Mouse (Mus musculus) limb, embryonic 13.5 days (tissue): ENCODE data around the gene Nrd1. TPM values are rescaled to one million over a fixed set of nuclear protein-coding genes. Genes with fewer than 3 reads are reported as not detected.

Experiments
- ATAC-seq: fragments of 200-750 bp; cut with Nextera tagmentation; 2 replicates; pipeline ENCODE4 v1.8.0; 2017; ENCODE audit warnings: low read depth, moderate number of reproducible peaks, moderate TSS enrichment; ENCODE audit not compliant: low FRiP score
- H3K27ac ChIP-seq: fragments of 300-500 bp; sonication (generic); 2 replicates; pipeline ENCODE4 v1.5.1; 2015; ENCODE audit warnings: inconsistent platforms, mild to moderate bottlenecking, moderate library complexity
- H3K27me3 ChIP-seq: fragments of 300-500 bp; sonication (generic); 2 replicates; pipeline ENCODE4 v1.6.1; 2015; ENCODE audit warnings: mild to moderate bottlenecking, inconsistent platforms
- H3K36me3 ChIP-seq: fragments of 300-500 bp; sonication (generic); 2 replicates; pipeline ENCODE4 v1.6.1; 2015; ENCODE audit warnings: inconsistent platforms, mild to moderate bottlenecking, moderate library complexity
- H3K4me1 ChIP-seq: fragments of 300-500 bp; sonication (generic); 2 replicates; pipeline ENCODE4 v1.6.1; 2015; ENCODE audit warnings: inconsistent platforms
- H3K4me2 ChIP-seq: fragments of 300-500 bp; sonication (generic); replicated peaks from 2 replicates; pipeline ENCODE4 v1.6.1; 2015; ENCODE audit warnings: inconsistent platforms, mild to moderate bottlenecking, moderate library complexity
- H3K4me3 ChIP-seq: fragments of 300-500 bp; sonication (generic); 2 replicates; pipeline ENCODE4 v1.5.1; 2015; ENCODE audit warnings: moderate library complexity, mild to moderate bottlenecking, inconsistent platforms
- H3K9ac ChIP-seq: fragments of 300-500 bp; sonication (generic); 2 replicates; pipeline ENCODE4 v1.6.1; 2015; ENCODE audit warnings: mild to moderate bottlenecking, inconsistent platforms
- H3K9me3 ChIP-seq: fragments of 300-500 bp; sonication (generic); 2 replicates; pipeline ENCODE4 v1.6.1; 2016; ENCODE audit warnings: inconsistent platforms
- WGBS: fragments of 180-500 bp; shearing (Covaris S2); methylation state at CpG from one replicate; pipeline ENCODE4 v1.1.7; 2015; 5-methylcytosine and 5-hydroxymethylcytosine counted together
- polyA plus RNA-seq: library from polyadenylated mRNA; unstranded; fragments of >200 nt; fragmentation: Nextera tagmentation; extraction: Ambion mirVana; gene quantifications from 2 replicates; pipeline ENCODE4 v1.2.1, GENCODE M21; 2015

The Nrd1 gene
- polyA plus RNA-seq, 1 experiment from 2014 or later = 76.2 TPM

- H3K36me3 ChIP-seq = no peaks in the 10 kb centered on the region
- H3K9ac ChIP-seq = no peak overlapping the region
- no peak for ATAC-seq
- no peaks in the 10 kb centered on the region for H3K4me1 ChIP-seq
- no peak overlapping the region for H3K4me3 ChIP-seq
- H3K27me3 ChIP-seq = no peaks in the 10 kb centered on the region
- no peaks in the 10 kb centered on the region for H3K9me3 ChIP-seq
- no peak overlapping the region for H3K4me2 ChIP-seq
- H3K27ac ChIP-seq = no peak overlapping the region
Measured at GRCm38 (mm10) chr4:108990032-108990431, 10.4 kb upstream of the Nrd1 start.

DNA sequence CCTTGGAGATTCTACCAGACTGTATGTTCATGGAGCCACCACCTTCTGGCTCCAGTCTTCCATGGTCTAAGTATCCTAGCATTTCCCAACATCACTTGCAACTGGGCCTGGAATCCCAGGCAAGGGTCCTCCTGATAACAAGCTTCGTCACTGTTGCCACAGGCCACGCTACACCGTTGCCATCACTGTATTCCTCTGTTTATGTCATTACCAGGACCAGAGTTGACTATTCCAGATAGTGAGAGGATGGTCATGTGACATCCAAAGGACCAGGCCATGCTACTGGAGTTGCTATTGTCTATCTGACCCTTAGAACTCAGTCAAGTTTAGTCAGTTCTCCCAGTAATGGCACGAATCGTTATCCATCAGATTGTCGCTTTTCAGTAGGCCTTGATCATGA, 9.9 kb upstream of the Nrd1 start:
- H3K4me1 ChIP-seq = no peaks in the 10 kb centered on the region
- no peak for ATAC-seq
- no peak overlapping the region for H3K27ac ChIP-seq
- no peak overlapping the region for H3K4me2 ChIP-seq
- no peak overlapping the region for H3K9ac ChIP-seq
- WGBS = 91% methylated on average over 6 of the region's 6 CpGs
- no peak overlapping the region for H3K4me3 ChIP-seq
- no peaks in the 10 kb centered on the region for H3K36me3 ChIP-seq
- H3K27me3 ChIP-seq = no peaks in the 10 kb centered on the region
- no peaks in the 10 kb centered on the region for H3K9me3 ChIP-seq

DNA sequence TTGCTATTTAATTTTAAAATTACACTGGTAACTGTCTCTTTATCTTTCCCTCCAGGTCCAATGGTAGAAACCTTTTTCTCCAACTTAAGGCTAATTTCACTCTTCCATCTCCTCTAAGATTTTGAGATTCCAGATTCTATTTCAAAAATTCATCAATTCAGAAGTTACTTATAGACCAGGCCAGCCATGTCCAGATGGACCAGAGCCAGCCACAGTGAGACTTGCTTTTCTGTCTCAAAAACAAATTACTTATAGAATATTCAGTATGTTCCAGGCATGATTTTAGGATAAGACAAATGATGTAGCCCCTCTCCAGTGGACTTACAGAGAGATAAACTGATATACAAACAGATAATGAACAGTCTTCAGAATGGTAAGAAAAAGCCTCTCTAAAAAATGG, 8.6 kb upstream of the Nrd1 start:
- no peak overlapping the region for H3K9ac ChIP-seq
- no peak for ATAC-seq
- no peak overlapping the region for H3K4me3 ChIP-seq
- no peaks in the 10 kb centered on the region for H3K27me3 ChIP-seq
- H3K27ac ChIP-seq = no peak overlapping the region
- no peaks in the 10 kb centered on the region for H3K4me1 ChIP-seq
- no peaks in the 10 kb centered on the region for H3K36me3 ChIP-seq
- no peak overlapping the region for H3K4me2 ChIP-seq
- H3K9me3 ChIP-seq = no peaks in the 10 kb centered on the region

DNA sequence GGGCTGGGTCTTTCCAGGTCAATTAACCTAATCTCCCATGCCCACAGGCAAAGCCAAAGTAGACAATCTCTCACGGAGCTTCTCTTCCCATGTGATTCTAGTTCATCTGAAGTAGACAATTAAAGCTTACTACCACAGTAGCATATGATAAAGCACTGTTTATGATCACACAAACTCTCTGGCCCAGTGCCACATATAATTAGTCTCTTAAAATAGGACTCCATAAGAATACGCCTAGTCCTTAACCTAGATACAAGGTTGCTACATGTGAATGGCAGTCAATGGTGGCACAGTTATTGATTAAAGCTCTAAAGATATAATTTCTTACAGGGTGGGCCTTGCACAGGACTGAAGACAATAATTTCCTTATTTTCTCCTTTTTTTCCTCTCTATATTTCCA, 7.5 kb upstream of the Nrd1 start:
- Histone ChIP-seq H3K4me1 (no peaks in the 10 kb centered on the region), H3K27ac (no peak overlapping the region), H3K9ac (no peak overlapping the region), H3K9me3 (no peaks in the 10 kb centered on the region), H3K4me2 (no peak overlapping the region), H3K4me3 (no peak overlapping the region), H3K36me3 (no peaks in the 10 kb centered on the region), H3K27me3 (no peaks in the 10 kb centered on the region)
- 52% methylated on average over 2 of the region's 2 CpGs for WGBS
- ATAC-seq = no peak

DNA sequence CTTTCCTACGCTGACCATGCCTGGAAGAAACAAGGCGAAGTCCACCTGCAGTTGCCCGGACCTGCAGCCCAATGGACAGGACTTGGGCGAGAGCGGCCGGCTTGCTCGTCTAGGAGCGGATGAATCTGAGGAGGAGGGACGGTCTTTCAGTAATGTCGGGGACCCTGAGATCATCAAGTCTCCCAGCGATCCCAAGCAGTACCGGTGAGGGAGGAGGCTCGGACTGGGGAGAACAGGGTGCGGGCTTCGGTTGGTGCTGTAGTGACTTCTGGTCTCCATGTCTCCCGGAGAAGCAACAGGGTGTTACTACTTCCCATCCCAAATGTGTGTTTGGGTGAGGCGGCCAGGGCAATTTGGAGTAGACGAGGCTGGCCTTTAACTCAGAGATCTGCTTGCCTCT, 506 bp downstream of the Nrd1 start:
- H3K4me3 ChIP-seq = peak overlapping the region; percentile 88
- H3K27ac ChIP-seq = peak overlapping the region; percentile 91
- H3K4me2 ChIP-seq = peak overlapping the region; percentile 85
- H3K9me3 ChIP-seq = no peaks in the 10 kb centered on the region
- peaks cover 16% of the 10 kb centered on the region for H3K4me1 ChIP-seq
- no peaks in the 10 kb centered on the region for H3K27me3 ChIP-seq
- H3K9ac ChIP-seq = peak overlapping the region; percentile 93
- WGBS = 0% methylated on average over 18 of the region's 18 CpGs
- ATAC-seq = no peak; the same call in 1 of the 2 replicates
- peaks cover 12% of the 10 kb centered on the region for H3K36me3 ChIP-seq

GRCm38 (mm10) chr4:109008046-109008445, 7.6 kb downstream of the Nrd1 start:
- Histone ChIP-seq H3K4me2 (no peak overlapping the region), H3K4me3 (no peak overlapping the region), H3K27me3 (no peaks in the 10 kb centered on the region), H3K9me3 (no peaks in the 10 kb centered on the region), H3K9ac (no peak overlapping the region), H3K27ac (no peak overlapping the region), H3K4me1 (no peaks in the 10 kb centered on the region), H3K36me3 (peaks cover 21% of the 10 kb centered on the region)
- 92% methylated on average over 1 of the region's 1 CpGs for WGBS
- ATAC-seq = no peak

DNA sequence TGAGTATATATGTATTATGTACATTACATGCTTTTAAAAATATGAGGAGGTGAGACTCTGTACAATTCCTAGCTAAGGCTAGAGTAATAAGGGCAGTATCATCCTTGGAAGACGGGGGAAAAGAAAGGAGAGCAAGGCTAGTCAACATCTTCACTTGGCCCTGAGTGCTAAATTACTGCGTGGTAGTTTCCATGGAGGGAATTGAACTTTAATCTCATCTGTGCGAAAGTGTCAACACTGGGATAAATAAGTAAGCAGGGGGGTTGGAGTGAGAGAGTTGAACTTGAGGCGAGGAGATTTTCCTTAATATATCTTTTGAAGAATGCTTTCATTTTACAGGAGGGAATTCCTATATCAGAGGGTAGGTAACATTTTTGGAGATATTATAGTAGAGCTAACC, 13.6 kb downstream of the Nrd1 start:
- Histone ChIP-seq H3K36me3 (peaks cover 32% of the 10 kb centered on the region), H3K9me3 (no peaks in the 10 kb centered on the region), H3K4me3 (no peak overlapping the region), H3K4me1 (no peaks in the 10 kb centered on the region), H3K27me3 (no peaks in the 10 kb centered on the region), H3K4me2 (no peak overlapping the region), H3K27ac (no peak overlapping the region), H3K9ac (no peak overlapping the region)
- 95% methylated on average over 4 of the region's 4 CpGs for WGBS
- no peak for ATAC-seq

DNA sequence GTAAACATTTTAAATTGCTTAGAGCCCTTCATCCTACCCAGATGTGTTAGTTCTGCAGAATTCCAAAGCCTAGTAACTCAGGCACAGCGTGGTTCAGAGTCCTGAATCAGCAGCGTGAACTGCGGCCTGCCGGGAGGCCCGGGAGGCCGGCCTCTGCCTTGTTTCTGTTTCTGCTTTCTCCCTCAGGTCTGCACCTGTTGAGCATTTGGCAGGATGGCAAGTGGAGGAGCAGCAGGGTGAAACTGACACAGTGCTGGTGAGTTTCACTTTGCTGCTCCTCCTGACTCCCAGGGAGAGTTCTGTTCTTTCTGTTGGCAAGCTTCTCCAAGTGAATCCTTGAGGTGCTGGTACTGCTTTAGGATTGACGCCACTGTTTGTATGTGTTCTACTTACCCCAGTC, 17.0 kb downstream of the Nrd1 start:
- H3K9me3 ChIP-seq = no peaks in the 10 kb centered on the region
- H3K4me2 ChIP-seq = no peak overlapping the region
- H3K9ac ChIP-seq = no peak overlapping the region
- H3K27ac ChIP-seq = no peak overlapping the region
- peaks cover 36% of the 10 kb centered on the region for H3K36me3 ChIP-seq
- no peak for ATAC-seq
- no peaks in the 10 kb centered on the region for H3K4me1 ChIP-seq
- no peak overlapping the region for H3K4me3 ChIP-seq
- no peaks in the 10 kb centered on the region for H3K27me3 ChIP-seq
- whole genome bisulfite sequencing = 74% methylated on average over 7 of the region's 7 CpGs

- H3K4me1 ChIP-seq = no peaks in the 10 kb centered on the region
- H3K4me2 ChIP-seq = no peak overlapping the region
- no peak overlapping the region for H3K9ac ChIP-seq
- peaks cover 36% of the 10 kb centered on the region for H3K36me3 ChIP-seq
- 77% methylated on average over 4 of the region's 4 CpGs for WGBS
- H3K9me3 ChIP-seq = no peaks in the 10 kb centered on the region
- no peak overlapping the region for H3K4me3 ChIP-seq
- H3K27ac ChIP-seq = no peak overlapping the region
- no peak for ATAC-seq
- no peaks in the 10 kb centered on the region for H3K27me3 ChIP-seq
Measured at GRCm38 (mm10) chr4:109019301-109019700, 18.8 kb downstream of the Nrd1 start.

- WGBS = 81% methylated on average over 1 of the region's 1 CpGs
- H3K9me3 ChIP-seq = no peaks in the 10 kb centered on the region
- H3K27me3 ChIP-seq = no peaks in the 10 kb centered on the region
- H3K9ac ChIP-seq = no peak overlapping the region
- peaks cover 43% of the 10 kb centered on the region for H3K36me3 ChIP-seq
- no peak overlapping the region for H3K27ac ChIP-seq
- H3K4me3 ChIP-seq = no peak overlapping the region
- ATAC-seq = no peak
- H3K4me2 ChIP-seq = no peak overlapping the region
- no peaks in the 10 kb centered on the region for H3K4me1 ChIP-seq
Measured at GRCm38 (mm10) chr4:109021976-109022375, 21.5 kb downstream of the Nrd1 start.

- H3K36me3 ChIP-seq = peaks cover 49% of the 10 kb centered on the region
- H3K27me3 ChIP-seq = no peaks in the 10 kb centered on the region
- H3K4me3 ChIP-seq = no peak overlapping the region
- H3K9ac ChIP-seq = no peak overlapping the region
- no peak for ATAC-seq
- 68% methylated on average over 3 of the region's 3 CpGs for WGBS
- no peak overlapping the region for H3K27ac ChIP-seq
- no peaks in the 10 kb centered on the region for H3K9me3 ChIP-seq
- no peak overlapping the region for H3K4me2 ChIP-seq
- no peaks in the 10 kb centered on the region for H3K4me1 ChIP-seq
Measured at GRCm38 (mm10) chr4:109025061-109025460, 24.6 kb downstream of the Nrd1 start.

GRCm38 (mm10) chr4:109026543-109026942, 26.1 kb downstream of the Nrd1 start:
- Histone ChIP-seq H3K27ac (no peak overlapping the region), H3K4me2 (no peak overlapping the region), H3K9ac (no peak overlapping the region), H3K27me3 (no peaks in the 10 kb centered on the region), H3K4me3 (no peak overlapping the region), H3K36me3 (peaks cover 56% of the 10 kb centered on the region), H3K4me1 (no peaks in the 10 kb centered on the region), H3K9me3 (no peaks in the 10 kb centered on the region)
- WGBS = 90% methylated on average over 3 of the region's 3 CpGs
- no peak for ATAC-seq

DNA sequence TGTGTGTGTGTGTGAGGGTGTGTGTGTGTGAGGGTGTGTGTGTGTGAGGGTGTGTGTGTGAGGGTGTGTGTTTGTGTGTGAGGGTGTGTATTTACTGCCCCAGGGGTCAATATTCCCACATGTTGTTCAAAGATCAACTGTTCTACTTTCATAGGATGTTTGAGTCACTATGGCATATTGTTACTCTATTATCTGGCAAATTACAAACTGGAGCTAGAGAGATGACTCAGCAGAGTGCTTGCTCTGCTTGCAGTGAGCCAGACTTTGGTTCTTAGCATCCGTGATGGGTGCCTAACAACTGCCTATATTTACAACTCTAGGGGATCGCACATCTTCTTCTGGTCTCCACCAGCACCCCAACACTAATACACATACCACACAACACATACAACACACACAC, 29.4 kb downstream of the Nrd1 start:
- H3K36me3 ChIP-seq = peaks cover 66% of the 10 kb centered on the region
- ATAC-seq = no peak
- no peaks in the 10 kb centered on the region for H3K27me3 ChIP-seq
- 91% methylated on average over 2 of the region's 2 CpGs for WGBS
- no peak overlapping the region for H3K4me3 ChIP-seq
- no peaks in the 10 kb centered on the region for H3K9me3 ChIP-seq
- no peaks in the 10 kb centered on the region for H3K4me1 ChIP-seq
- H3K27ac ChIP-seq = no peak overlapping the region
- no peak overlapping the region for H3K9ac ChIP-seq
- no peak overlapping the region for H3K4me2 ChIP-seq
